ENCODE assay signal across 9 mouse cellular contexts in genomic region chr15:85600696-85601094, GRCm38 (mm10). TPM values are rescaled to one million over a fixed set of nuclear protein-coding genes. Genes with fewer than 3 reads are reported as not detected.
DNase-seq lines count a peak whose midpoint lies in the region; ATAC-seq and TF ChIP-seq lines count a peak whose summit lies in the region.
"Had no signal": no experiment of that assay in that cellular context is flagged by ENCODE, and none has a peak within 500 bp of the region (broad histone marks: within the 10 kb centered on the region; RNA-seq: fewer than 3 reads in every experiment).

No protein-coding gene starts in this region.

- TF ChIP-seq CTCF in kidney, postnatal 0 days (IDR thresholded peaks at IDR 0.05; ENCODE audit: low read depth): no peak

- DNase-seq in hindbrain, embryonic 14.5 days (ENCODE audit: low spot score): no peak
- peak; percentile 68 for DNase-seq in MN1 (ENCODE audit: low spot score)
- DNase-seq in heart, adult 8-10 months (ENCODE audit: low spot score): peak; percentile 74
- no peak for DNase-seq in kidney, postnatal 0 days (ENCODE audit: low spot score)
- DNase-seq in cerebellum, adult 9-10 months: no peak
- DNase-seq: layer of hippocampus, adult 9-11 months had no signal

- ATAC-seq in hindbrain, embryonic 12.5 days (ENCODE audit: low FRiP score): peak; percentile 41
- no peak for ATAC-seq in hindbrain, embryonic 14.5 days (ENCODE audit: low FRiP score)
- no peak for ATAC-seq in kidney, postnatal 0 days (replicated peaks; ENCODE audit: low FRiP score, low read depth)
- no peak for ATAC-seq in megakaryocyte-erythroid progenitor cell, adult 5-6 weeks (replicated peaks; ENCODE audit: low FRiP score, low TSS enrichment, poor library complexity, severe bottlenecking)
- no peak for ATAC-seq in frontal cortex, adult (ENCODE audit: low TSS enrichment)

- no peak overlapping the region for H3K4me2 ChIP-seq in hindbrain, embryonic 12.5 days (replicated peaks)
- H3K4me2 ChIP-seq in hindbrain, embryonic 14.5 days (replicated peaks): no peak overlapping the region
- H3K4me2 ChIP-seq in kidney, postnatal 0 days (ENCODE audit: low read length): peak overlapping the region; percentile 25; the same call in 1 of the 2 replicates

- H3K9ac ChIP-seq in hindbrain, embryonic 12.5 days: no peak overlapping the region
- no peak overlapping the region for H3K9ac ChIP-seq in hindbrain, embryonic 14.5 days
- H3K9ac ChIP-seq in kidney, postnatal 0 days (ENCODE audit: low read depth, low read length): no peak overlapping the region

- H3K27ac ChIP-seq in hindbrain, embryonic 12.5 days: no peak overlapping the region
- H3K27ac ChIP-seq in hindbrain, embryonic 14.5 days: no peak overlapping the region
- no peak overlapping the region for H3K27ac ChIP-seq in kidney, postnatal 0 days

- no peak overlapping the region for H3K4me3 ChIP-seq in hindbrain, embryonic 12.5 days
- no peak overlapping the region for H3K4me3 ChIP-seq in hindbrain, embryonic 14.5 days (replicated peaks; ENCODE audit: low read length)
- no peak overlapping the region for H3K4me3 ChIP-seq in kidney, postnatal 0 days (replicated peaks; ENCODE audit: low read depth, low read length)

- no peaks in the 10 kb centered on the region for H3K9me3 ChIP-seq in hindbrain, embryonic 12.5 days (replicated peaks)
- H3K9me3 ChIP-seq in hindbrain, embryonic 14.5 days (ENCODE audit: control insufficient read depth, low read length): no peaks in the 10 kb centered on the region
- no peaks in the 10 kb centered on the region for H3K9me3 ChIP-seq in kidney, postnatal 0 days (replicated peaks; ENCODE audit: low read length)

- peaks cover 17% of the 10 kb centered on the region for H3K4me1 ChIP-seq in hindbrain, embryonic 12.5 days
- H3K4me1 ChIP-seq in hindbrain, embryonic 14.5 days (replicated peaks; ENCODE audit: control insufficient read depth, insufficient read depth, low read length): no peaks in the 10 kb centered on the region
- H3K4me1 ChIP-seq in kidney, postnatal 0 days (replicated peaks; ENCODE audit: insufficient read depth, low read length): peaks cover 8% of the 10 kb centered on the region; the same call in 1 of the 2 replicates

- H3K27me3 ChIP-seq in hindbrain, embryonic 12.5 days: peaks cover 2% of the 10 kb centered on the region; the same call in 1 of the 2 replicates
- no peaks in the 10 kb centered on the region for H3K27me3 ChIP-seq in hindbrain, embryonic 14.5 days (ENCODE audit: control insufficient read depth, insufficient read depth, low read length)
- no peaks in the 10 kb centered on the region for H3K27me3 ChIP-seq in kidney, postnatal 0 days (ENCODE audit: insufficient read depth, low read length)

- H3K36me3 ChIP-seq in hindbrain, embryonic 12.5 days: no peaks in the 10 kb centered on the region
- no peaks in the 10 kb centered on the region for H3K36me3 ChIP-seq in hindbrain, embryonic 14.5 days (replicated peaks; ENCODE audit: control insufficient read depth, insufficient read depth)
- H3K36me3 ChIP-seq in kidney, postnatal 0 days (ENCODE audit: insufficient read depth, low read length): no peaks in the 10 kb centered on the region

- 74% methylated on average over 7 of the region's 7 CpGs for WGBS in hindbrain, embryonic 12.5 days
- 62% methylated on average over 7 of the region's 7 CpGs for WGBS in hindbrain, embryonic 14.5 days
- WGBS in kidney, postnatal 0 days: 59% methylated on average over 7 of the region's 7 CpGs

RNA-seq across cellular contexts. Expression of gene Wnt7b, which starts 18.4 kb away (rescaled TPM):
- polyA plus RNA-seq in hindbrain, embryonic 12.5 days (2016; fragmentation: Nextera tagmentation; extraction: Ambion mirVana): 78.3 and 79.5 TPM in 2 replicates
- 28.1 and 30.8 TPM in 2 replicates for polyA plus RNA-seq in hindbrain, embryonic 14.5 days (2014; fragmentation: Nextera tagmentation; extraction: Ambion mirVana)
- total RNA-seq in heart, adult 8-10 months (2022): under 1 TPM in 3 of 4 experiments, not detected in 1; 0.06 to 0.19 (median 0.14) TPM
- polyA plus RNA-seq in kidney, postnatal 0 days (2015; fragmentation: Nextera tagmentation; extraction: Ambion mirVana): 24.9 and 26.3 TPM in 2 replicates
- not detected in 2 replicates for total RNA-seq in megakaryocyte-erythroid progenitor cell, adult 5-6 weeks (2014; fragmentation: Nextera tagmentation)
- total RNA-seq in megakaryocyte-erythroid progenitor cell, adult 5-6 weeks (2017): not detected in 2 replicates

Comparison
In these comparisons a context has a peak if more than half of its experiments do, and no peak if none do; other contexts are left out.
1. DNase-seq: peak in MN1 (single experiment) and heart, adult 8-10 months (single experiment); none in hindbrain, embryonic 14.5 days (single experiment), kidney, postnatal 0 days (single experiment) and cerebellum, adult 9-10 months (single experiment).